Mouse (Mus musculus): Measurements from ENCODE around the gene Bcl7b.
"Not testable (repeated sequence)": the region's sequence is repeated elsewhere in the genome, so short reads cannot be mapped to it uniquely, and the experiment has no call there.

Gene Bcl7b

DNA sequence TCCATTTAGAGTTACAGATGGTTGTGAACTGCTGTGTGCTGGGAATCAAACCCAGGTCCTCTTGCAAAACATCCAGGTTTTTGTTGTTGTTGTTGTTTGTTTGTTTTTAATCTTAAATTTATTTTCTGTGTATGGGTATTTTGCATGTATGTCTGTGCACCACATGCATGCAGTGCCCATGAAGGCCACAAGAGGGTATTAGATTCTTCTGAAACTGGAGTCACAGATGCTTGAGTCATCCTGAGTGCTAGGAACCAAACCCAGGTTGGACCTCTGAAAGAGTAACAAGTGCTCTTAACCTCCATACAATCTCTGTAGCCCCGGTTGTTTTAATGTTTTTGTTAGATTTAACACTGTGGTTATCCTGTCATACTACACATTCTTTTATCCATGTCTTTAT lies 40.1 kb downstream of the Bcl7b start:
- DNase-seq (ENCODE audit: low spot score in 2 of 2), result no peak

DNA sequence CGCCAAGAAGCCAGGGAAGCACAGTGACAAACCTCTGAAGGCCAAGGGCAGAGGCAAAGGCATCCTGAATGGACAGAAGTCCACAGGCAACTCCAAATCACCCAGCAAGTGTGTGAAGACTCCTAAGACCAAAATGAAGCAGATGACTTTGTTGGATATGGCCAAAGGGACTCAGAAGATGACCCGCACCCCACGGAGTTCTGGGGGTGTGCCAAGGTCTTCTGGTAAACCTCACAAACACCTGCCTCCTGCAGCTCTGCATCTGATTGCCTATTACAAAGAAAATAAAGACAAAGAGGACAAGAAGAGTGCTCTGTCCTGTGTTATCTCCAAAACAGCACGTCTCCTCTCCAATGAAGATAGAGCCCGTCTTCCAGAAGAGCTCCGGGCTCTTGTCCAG lies 48.8 kb downstream of the Bcl7b start:
- no peak for DNase-seq (ENCODE audit: low spot score in 2 of 2)

DNA sequence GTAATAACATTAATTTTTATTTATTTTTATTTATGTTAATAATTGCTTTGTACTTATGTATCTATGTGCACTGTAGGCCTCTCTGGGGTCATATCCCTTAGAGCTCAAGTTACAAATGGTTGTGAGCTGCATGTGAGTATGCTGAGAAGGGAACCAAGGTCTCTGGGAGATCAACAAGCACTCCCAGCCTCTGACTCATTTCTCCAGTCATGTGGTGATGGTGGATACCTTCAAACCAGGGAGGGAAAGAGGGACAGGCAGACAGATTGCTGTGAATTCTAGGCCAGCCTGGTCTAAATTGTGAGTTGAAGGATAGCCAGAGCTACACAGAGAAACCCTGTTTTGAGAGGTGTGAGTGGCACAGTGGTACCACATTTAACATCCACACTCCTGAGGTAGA lies 52.9 kb downstream of the Bcl7b start:
- no peak for DNase-seq (ENCODE audit: low spot score in 2 of 2)

DNA sequence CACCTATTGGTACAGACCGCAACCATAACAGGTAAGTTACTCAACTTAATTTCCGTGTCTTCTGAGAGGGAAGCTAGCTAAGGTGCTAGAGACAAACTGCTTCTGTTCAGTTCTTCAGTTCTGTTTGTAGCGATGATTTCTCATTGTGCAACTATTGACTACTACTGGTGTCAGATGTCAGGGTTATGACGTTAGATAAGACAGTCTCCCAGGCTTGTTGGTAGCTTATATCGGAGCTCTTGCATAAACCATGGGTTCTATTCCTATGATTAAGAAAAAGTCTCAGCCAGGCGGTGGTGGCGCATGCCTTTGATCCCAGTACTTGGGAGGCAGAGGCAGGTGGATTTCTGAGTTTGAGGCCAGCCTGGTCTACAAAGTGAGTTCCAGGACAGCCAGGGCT lies 54.0 kb downstream of the Bcl7b start:
- DNase-seq (ENCODE audit: low spot score in 2 of 2), result no peak

DNA sequence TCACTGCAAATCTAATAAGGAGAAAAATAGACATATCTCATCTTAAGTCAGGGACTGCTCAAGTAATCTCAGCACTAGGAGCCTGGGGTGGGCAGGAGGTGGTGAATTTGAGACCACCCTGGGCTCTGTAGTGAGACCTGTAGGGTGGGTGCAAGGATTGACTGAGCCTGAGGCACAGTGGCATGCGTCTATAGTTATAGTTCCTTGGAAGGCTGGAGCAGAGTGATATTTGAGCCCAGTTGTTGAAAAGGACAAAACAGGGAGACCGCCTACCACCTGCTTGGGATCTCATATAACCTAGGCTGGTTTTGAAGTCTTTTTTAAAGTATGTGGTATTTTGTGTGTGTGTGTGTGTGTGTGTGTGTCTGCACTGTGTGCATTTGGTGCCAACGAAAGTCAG lies 56.1 kb downstream of the Bcl7b start:
- no peak for DNase-seq (ENCODE audit: low spot score in 2 of 2)

DNA sequence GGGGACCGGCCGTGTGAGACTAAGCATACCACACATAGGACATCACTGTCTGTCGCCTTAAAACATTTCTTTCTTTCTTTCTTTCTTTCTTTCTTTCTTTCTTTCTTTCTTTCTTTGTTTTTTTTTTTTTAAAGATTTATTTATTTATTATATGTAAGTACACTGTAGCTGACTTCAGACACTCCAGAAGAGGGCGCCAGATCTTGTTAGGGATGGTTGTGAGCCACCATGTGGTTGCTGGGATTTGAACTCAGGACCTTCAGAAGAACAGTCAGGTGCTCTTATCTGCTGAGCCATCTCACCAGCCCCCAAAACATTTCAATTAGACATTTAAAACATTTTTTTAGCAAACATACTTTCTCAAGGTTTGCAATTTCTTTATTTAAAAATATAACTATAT lies 57.8 kb downstream of the Bcl7b start:
- DNase-seq (ENCODE audit: low spot score in 2 of 2), result not testable (repeated sequence)

DNA sequence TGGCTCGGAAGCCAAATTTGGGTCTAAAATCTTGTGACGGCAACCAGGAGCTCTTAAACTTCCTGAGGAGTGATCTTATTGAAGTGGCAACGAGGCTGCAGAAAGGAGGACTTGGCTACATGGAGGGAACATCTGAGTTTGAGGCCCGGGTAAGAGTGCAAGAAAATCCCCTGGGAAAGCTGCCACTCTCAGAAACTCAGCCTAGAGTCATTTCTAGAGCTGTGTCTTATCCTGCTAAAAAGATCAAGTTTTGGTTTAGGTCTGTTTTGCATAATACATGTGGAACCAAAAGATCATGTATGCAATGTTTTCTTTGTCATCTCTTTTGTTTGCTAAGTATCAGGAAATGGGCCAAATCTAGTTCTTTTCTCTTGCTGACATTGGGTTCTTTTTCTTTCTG lies 62.1 kb downstream of the Bcl7b start:
- no peak for DNase-seq (ENCODE audit: low spot score in 2 of 2)

Data from frontal cortex, postnatal 14 days (tissue).